Mouse (Mus musculus) cerebral cortex, adult 2 months (tissue): Measurements from ENCODE around the gene Ces1d.

Source experiments
- whole genome bisulfite sequencing: fragments of 180-500 bp; shearing (Covaris S2); methylation state at CpG from one replicate; pipeline ENCODE4 v1.1.7; 2018; 5-methylcytosine and 5-hydroxymethylcytosine counted together

Ces1d gene

DNA sequence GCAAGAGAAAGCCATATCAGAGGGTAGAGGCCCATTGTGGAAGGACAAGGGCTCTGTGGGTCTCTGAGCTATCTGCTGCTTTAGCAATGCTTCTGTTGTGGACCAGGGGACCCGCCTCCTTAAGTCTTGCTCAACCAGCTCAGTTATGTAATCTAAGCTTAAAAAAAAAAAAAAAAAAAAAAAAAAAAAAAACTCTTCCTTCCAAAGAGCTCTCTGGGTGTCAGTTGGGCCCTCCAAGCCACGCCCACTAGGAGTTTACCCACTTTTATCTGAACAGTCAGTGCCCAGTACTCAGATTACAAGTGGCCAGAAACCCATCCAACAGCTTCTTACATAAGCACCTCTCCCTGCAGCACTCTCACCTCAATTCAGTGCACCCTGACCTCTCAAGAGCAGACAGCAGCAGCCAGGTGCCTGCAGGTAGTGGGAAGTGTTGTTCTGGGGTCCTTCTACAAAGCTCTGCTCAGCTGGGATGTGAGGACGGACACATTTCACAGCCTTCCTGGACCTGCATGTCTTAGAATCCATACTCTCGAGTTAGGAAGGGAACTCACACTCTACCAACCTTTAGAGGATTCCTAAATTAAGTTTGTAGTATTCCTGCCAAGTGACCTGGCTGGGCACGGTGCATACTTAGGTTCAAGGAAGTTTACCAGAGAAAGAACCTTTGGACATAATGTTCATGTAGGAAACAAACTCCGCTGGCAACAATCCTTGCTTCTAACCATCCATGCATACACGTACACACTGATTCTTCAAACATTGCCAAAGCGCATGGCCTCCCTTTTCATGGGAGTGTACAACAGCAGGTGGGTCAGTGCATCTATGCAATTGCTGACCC, at the start of gene Ces1d:
Ces1d (minus strand) TSS at position 154 of the 841 bp plus-strand sequence.
- 81% methylated on average over 8 of the region's 8 CpGs for WGBS

GRCm38 (mm10) chr8:93246057-93246456, 48.4 kb upstream of the Ces1d start:
- 85% methylated on average over 2 of the region's 2 CpGs for WGBS

- WGBS: 97% methylated on average over 1 of the region's 1 CpGs
These were observed 38.0 kb upstream of the Ces1d start for GRCm38 (mm10) chr8:93235681-93236080.

DNA sequence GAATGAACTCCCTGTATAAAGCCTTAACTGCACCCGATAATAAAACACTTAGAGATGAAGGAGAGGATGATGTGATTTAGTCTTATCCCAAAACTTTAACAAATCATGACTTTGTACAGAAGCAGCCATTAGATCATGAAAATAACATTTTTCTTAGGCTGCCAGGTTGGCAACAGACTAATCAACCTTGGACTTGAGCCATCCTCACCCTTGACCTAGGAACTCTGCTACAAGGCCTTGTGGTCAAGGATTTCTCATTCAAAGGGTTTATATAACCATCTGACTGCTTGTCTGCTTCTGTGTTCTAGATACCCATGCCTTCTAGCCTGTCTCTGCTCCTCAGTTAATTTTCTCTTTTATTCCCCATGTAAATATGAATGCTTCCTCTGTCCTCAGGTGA, 37.1 kb upstream of the Ces1d start:
- WGBS: 92% methylated on average over 1 of the region's 1 CpGs

DNA sequence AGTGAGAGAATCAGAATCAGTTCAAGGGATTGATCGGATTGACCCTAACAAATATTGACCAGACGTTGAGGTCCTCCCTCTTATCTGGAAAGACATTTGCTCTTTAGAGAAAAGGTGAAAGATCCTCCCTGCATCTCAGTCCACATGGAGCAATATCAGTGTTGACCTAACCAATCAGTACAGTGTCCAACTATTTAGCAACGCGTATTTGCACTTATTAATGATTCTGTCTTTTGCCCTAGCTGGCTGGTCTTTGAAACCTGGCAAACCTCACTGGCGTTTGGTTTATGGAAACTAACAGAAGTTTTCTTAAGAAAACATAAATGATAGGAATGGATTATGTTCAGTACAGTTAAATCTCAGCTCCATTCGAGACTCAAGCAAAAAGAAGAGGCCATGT, 36.4 kb upstream of the Ces1d start:
- 89% methylated on average over 6 of the region's 6 CpGs for WGBS

DNA sequence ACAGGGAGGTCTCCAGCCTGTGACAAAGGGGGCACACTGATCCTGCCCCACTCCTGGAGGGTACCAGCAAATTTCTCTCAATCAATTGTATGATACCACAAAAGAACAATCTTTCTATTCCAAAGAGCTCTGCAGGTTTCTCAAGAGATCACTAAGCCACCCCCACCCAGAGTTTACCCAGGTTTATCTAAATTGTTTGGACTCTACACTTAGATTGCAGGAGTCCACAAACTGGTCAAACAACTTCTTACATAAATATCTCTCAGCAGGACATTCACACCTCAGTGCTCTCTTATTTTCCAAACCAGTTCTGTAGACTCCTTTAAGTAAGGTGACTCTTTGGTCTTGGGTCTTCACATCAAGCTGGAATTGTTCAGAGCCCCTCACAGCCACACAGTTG, 31.8 kb upstream of the Ces1d start, which contains the start of gene Ces1e:
Ces1e (minus strand) TSS at position 174 of the 400 bp plus-strand sequence.

DNA sequence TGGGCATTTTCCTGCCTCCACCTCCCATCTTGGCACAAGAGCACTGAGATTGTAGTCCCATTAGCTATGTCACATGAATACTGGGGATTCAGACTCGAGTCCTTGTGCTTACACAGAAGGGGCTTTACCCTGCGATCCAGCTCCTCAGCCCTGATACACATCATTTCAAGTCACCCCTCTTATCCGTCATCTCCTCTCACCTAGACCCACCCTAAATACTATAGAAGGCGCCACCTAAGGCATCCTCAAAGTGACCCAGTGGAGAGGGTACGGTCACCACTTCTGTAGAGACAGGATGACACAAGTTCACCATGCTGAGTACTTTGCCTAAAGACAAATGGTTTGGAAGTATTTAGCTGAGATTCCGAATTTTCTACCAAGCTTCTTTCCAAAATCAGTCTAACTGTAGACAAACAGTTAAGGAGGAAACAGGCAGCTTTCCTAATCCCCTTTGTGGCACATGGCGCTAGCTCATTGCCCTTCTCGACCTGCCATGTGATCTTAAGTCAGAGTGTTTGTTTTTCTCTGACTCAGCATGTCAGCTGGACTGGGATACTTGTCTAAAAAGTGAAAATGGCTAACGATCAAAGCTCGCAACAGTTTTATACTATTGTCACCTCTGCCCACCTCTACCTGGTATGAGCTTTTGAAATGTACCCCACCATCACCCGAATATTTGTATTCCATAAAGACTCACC, 31.2 kb upstream of the Ces1d start:
- 75% methylated on average over 11 of the region's 11 CpGs for WGBS

GRCm38 (mm10) chr8:93226471-93226870, 28.8 kb upstream of the Ces1d start:
- 84% methylated on average over 1 of the region's 1 CpGs for WGBS

GRCm38 (mm10) chr8:93221896-93222295, 24.3 kb upstream of the Ces1d start:
- WGBS: 79% methylated on average over 3 of the region's 3 CpGs

DNA sequence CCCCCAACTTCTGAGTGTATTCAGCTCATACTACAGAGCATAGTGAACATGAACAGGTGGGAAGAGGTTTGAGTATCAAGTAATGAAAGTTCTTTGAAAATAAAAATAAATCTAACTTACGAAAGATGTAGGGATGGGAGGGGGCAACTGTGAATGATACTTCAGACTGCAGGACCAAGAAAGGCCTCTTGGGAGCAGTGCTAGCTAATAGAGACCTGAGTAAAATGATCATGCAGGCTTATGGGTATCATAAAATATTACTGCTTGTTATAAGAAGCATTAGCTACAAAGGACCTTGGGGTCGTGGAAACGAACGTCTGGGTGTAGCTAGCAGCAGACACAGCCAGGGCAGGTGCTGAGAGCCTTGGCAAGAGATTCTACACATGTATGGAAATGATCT, 20.2 kb upstream of the Ces1d start:
- 72% methylated on average over 4 of the region's 4 CpGs for WGBS

- WGBS: 82% methylated on average over 1 of the region's 1 CpGs
These were observed 19.7 kb upstream of the Ces1d start for GRCm38 (mm10) chr8:93217375-93217774.

- WGBS: 31% methylated on average over 7 of the region's 7 CpGs
These were observed 1.5 kb upstream of the Ces1d start for GRCm38 (mm10) chr8:93199146-93199545.

- 88% methylated on average over 5 of the region's 5 CpGs for WGBS
These were observed 1.2 kb downstream of the Ces1d start for GRCm38 (mm10) chr8:93196436-93196835.

GRCm38 (mm10) chr8:93180581-93181129, 17.0 kb downstream of the Ces1d start:
- 84% methylated on average over 4 of the region's 4 CpGs for WGBS

GRCm38 (mm10) chr8:93176593-93176992, 21.0 kb downstream of the Ces1d start:
- 39% methylated on average over 1 of the region's 1 CpGs for WGBS

DNA sequence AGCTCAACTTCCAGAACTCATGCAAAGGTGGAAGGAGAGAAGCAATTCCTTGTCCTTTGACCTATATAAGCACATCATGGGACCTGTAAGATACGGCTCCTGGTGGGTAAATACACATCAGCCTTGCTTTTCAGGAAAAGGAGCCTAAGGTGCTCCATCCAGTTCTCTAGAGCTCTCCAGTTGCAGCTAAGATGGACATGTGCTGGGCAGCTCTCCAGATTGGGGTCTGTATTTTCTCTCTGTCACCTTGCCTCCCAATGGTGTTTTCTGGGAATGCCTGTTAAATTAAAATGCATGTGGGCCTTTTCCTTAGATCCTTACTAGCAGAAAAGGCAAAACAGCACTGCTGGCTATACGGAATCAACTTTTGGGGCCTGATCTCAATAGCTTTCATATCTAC, 23.1 kb downstream of the Ces1d start:
- 92% methylated on average over 2 of the region's 2 CpGs for WGBS

DNA sequence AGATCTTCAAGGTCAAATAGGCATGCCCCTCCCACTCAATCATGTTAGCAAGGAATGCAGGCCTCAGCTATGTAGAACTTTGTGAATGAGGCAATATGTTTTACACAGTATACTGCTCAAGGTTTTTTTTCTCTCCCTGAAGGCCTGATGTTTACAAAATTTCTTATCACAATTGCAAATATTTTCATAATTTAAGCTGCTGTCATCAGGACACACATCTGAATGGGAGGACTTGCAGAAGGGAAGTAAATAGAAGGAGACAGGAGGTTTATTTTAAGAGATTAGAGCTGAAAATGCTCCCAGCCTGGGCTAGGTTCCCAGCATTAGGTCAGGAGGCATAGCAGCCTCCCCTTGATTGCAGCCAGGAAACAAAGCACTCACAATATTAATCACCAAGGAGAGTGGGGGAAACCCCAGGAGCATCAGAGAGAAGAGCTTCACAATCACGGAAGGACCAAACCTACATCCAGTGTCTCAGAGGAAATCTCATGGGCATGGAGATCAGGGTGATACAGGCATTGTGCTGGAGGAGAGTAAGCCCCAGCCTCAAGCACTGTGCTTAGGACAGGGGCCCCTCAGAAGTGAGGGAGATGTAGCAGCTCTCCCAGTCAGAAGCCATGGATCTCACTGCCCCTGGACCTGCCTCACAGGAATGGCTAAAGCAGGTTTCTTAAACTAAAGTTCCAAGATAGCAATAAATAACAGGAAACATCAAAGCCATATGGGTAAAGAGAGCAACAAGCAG, 25.6 kb downstream of the Ces1d start:
- whole genome bisulfite sequencing: 70% methylated on average over 1 of the region's 1 CpGs

DNA sequence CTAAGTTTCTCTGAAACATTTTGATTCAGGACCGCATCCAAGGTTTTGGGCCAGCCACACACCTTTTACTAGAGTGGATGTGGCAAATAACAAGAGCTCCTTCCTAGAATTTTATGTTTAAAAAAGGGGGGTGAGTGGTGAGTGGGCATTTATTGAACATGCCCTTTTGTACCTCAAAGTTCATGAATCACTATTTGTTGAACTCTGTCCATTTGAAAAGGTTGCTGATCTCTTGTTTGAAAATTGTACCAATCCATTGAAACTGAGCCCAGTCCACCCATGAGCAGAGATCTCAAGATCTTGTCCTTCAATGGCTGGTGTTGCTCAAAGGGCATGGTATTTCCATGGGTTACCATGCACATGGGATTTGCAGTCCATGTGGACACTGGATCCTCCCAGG, 34.3 kb downstream of the Ces1d start:
- 96% methylated on average over 1 of the region's 1 CpGs for WGBS

GRCm38 (mm10) chr8:93151401-93151800, 46.2 kb downstream of the Ces1d start:
- 89% methylated on average over 1 of the region's 1 CpGs for WGBS

- WGBS: 57% methylated on average over 1 of the region's 1 CpGs
These were observed 56.9 kb downstream of the Ces1d start for GRCm38 (mm10) chr8:93140696-93141095.

GRCm38 (mm10) chr8:93132196-93132595, 65.4 kb downstream of the Ces1d start:
- WGBS: 91% methylated on average over 2 of the region's 2 CpGs
